Mouse (Mus musculus) erythroblast, embryonic 14.5 days (primary cell): ENCODE measurements around the gene Hoxb2.

Experiments
- GATA1 ChIP-seq: IDR thresholded peaks from 2 replicates; pipeline ENCODE4 v1.6.1; 2012; ENCODE audit warnings: low read length, inconsistent platforms, mixed read lengths
- TAL1 ChIP-seq: IDR thresholded peaks from 3 replicates; pipeline ENCODE4 v1.6.1; 2012; ENCODE audit warnings: low read length, inconsistent platforms, mixed read lengths

GRCm38 (mm10) chr11:96343206-96343745 lies 7.0 kb upstream of the Hoxb2 start:
- TF ChIP-seq TAL1, result no peak
- TF ChIP-seq GATA1, result no peak
